Mouse (Mus musculus) ES-Bruce4 (cell line): ENCODE measurements around the gene Ddn.

Experiments
- CTCF ChIP-seq: IDR thresholded peaks from one replicate; pipeline ENCODE4 v1.8.1; 2011; ENCODE audit warnings: low read depth, low read length
- POLR2A ChIP-seq: IDR thresholded peaks from one replicate; pipeline ENCODE4 v1.8.1; 2011; ENCODE audit warnings: low read length; ENCODE audit not compliant: insufficient read depth

DNA sequence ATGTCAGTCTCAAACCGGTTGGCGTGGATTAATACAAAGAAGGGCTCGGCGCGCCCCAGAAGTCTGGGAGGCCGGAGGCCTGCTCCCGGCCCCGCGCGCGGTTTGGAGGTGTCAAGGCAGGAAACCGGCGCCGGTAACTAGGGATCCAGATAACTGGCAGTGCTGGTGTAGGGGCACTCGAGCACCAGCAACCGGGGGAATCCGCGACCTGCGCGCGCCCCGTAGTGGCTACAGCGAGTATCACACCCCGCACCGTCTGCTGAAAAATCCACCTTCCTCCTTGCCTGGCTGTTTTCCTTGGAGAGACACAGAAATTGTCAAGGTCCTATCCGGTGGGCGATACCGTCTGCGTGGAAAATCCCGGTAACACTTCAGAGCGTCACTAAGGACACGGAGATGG, 5.2 kb downstream of the Ddn start:
- TF ChIP-seq POLR2A: no peak
- TF ChIP-seq CTCF: peak; percentile 92
